Mouse (Mus musculus) heart, embryonic 11.5 days (tissue): ENCODE data around the gene Git1. TPM values are rescaled to one million over a fixed set of nuclear protein-coding genes. Genes with fewer than 3 reads are reported as not detected.

ENCODE experiments used
- ATAC-seq: fragments of 200-750 bp; cut with Nextera tagmentation; replicated peaks from 2 replicates; pipeline ENCODE4 v1.8.0; 2017; ENCODE audit warnings: moderate library complexity; ENCODE audit not compliant: insufficient number of reproducible peaks, low FRiP score, low TSS enrichment
- H3K27ac ChIP-seq: fragments of 300-500 bp; sonication (generic); 2 replicates; pipeline ENCODE4 v1.5.1; 2014; ENCODE audit warnings: mild to moderate bottlenecking, low read depth, low read length
- H3K27me3 ChIP-seq: fragments of 300-500 bp; sonication (generic); 2 replicates; pipeline ENCODE4 v1.6.1; 2014; ENCODE audit warnings: mild to moderate bottlenecking, low read length, mixed read lengths; ENCODE audit not compliant: control insufficient read depth, insufficient read depth
- H3K36me3 ChIP-seq: fragments of 300-500 bp; sonication (generic); 2 replicates; pipeline ENCODE4 v1.6.1; 2014; ENCODE audit warnings: mild to moderate bottlenecking, low read length, moderate library complexity, mixed read lengths; ENCODE audit not compliant: control insufficient read depth, insufficient read depth
- H3K4me1 ChIP-seq: fragments of 300-500 bp; sonication (generic); 2 replicates; pipeline ENCODE4 v1.6.1; 2014; ENCODE audit warnings: low read length; ENCODE audit not compliant: control insufficient read depth, insufficient read depth
- H3K4me2 ChIP-seq: fragments of 300-500 bp; sonication (generic); 2 replicates; pipeline ENCODE4 v1.6.1; 2014; ENCODE audit warnings: mild to moderate bottlenecking, moderate library complexity
- H3K4me3 ChIP-seq: fragments of 300-500 bp; sonication (generic); 2 replicates; pipeline ENCODE4 v1.5.1; 2014; ENCODE audit warnings: low read depth, low read length
- H3K9ac ChIP-seq: fragments of 300-500 bp; sonication (generic); 2 replicates; pipeline ENCODE4 v1.6.1; 2014; ENCODE audit warnings: mild to moderate bottlenecking, low read depth, low read length, moderate library complexity
- H3K9me3 ChIP-seq: fragments of 300-500 bp; sonication (generic); replicated peaks from 2 replicates; pipeline ENCODE4 v1.6.1; 2016; ENCODE audit warnings: low read length; ENCODE audit not compliant: control insufficient read depth
- WGBS: fragments of 180-500 bp; shearing (Covaris S2); extraction: QIAGEN DNeasy Blood & Tissue Kit; methylation state at CpG from one replicate; pipeline ENCODE4 v1.1.7; 2014; ENCODE audit not compliant: insufficient replicate concordance; 5-methylcytosine and 5-hydroxymethylcytosine counted together
- polyA plus RNA-seq: library from polyadenylated mRNA; unstranded; fragments of >200 nt; fragmentation: Nextera tagmentation; extraction: Ambion mirVana; gene quantifications from 2 replicates; pipeline ENCODE4 v1.2.1, GENCODE M21; 2014

Gene Git1
- polyA plus RNA-seq, 1 experiment from 2014 or later, result 15.1 TPM

DNA sequence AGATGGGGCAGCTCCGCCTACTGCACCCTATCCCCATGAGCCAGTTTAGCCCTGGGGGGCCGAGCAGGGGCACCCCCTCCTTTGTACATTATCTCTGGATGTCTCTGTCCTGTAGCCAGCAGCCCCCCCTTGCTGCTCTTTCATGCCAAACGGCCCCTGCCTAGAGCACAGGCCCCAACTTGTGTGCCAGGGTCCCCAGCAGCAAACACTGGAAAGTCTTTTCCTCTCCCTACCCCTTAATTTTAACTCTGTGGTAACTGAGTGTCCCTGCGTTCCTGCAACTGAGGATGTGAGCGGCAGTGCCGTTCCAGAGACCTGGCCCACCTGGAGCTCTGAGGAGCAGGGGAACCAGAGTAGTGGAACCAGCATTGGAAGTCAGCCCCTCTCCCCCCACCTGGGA lies 13.6 kb downstream of the Git1 start:
- Histone ChIP-seq H3K9me3 (no peaks in the 10 kb centered on the region), H3K4me3 (no peak overlapping the region), H3K9ac (no peak overlapping the region), H3K4me2 (no peak overlapping the region), H3K27me3 (no peaks in the 10 kb centered on the region), H3K27ac (no peak overlapping the region), H3K4me1 (peaks cover 13% of the 10 kb centered on the region), H3K36me3 (peaks cover 40% of the 10 kb centered on the region)
- 82% methylated on average over 6 of the region's 6 CpGs for WGBS
- ATAC-seq, result no peak

- Histone ChIP-seq H3K4me2 (peak overlapping the region; percentile 80), H3K4me1 (peaks cover 16% of the 10 kb centered on the region), H3K9ac (peak overlapping the region; percentile 49; the same call in 1 of the 2 replicates), H3K36me3 (peaks cover 37% of the 10 kb centered on the region), H3K27ac (no peak overlapping the region), H3K4me3 (no peak overlapping the region), H3K9me3 (no peaks in the 10 kb centered on the region), H3K27me3 (no peaks in the 10 kb centered on the region)
- 76% methylated on average over 4 of the region's 4 CpGs for WGBS
- ATAC-seq, result no peak
These were observed 14.1 kb downstream of the Git1 start for GRCm38 (mm10) chr11:77507426-77507825.

- ATAC-seq, result peak; percentile 47
- Histone ChIP-seq H3K27ac (peak overlapping the region; percentile 46; the same call in 1 of the 2 replicates), H3K36me3 (peaks cover 28% of the 10 kb centered on the region), H3K4me3 (peak overlapping the region; percentile 28), H3K4me1 (peaks cover 17% of the 10 kb centered on the region), H3K4me2 (peak overlapping the region; percentile 80), H3K9ac (peak overlapping the region; percentile 74), H3K9me3 (no peaks in the 10 kb centered on the region), H3K27me3 (no peaks in the 10 kb centered on the region)
- WGBS, result 16% methylated on average over 49 of the region's 49 CpGs
These were observed 15.0 kb downstream of the Git1 start for GRCm38 (mm10) chr11:77508068-77509021.

GRCm38 (mm10) chr11:77511336-77511735 lies 18.0 kb downstream of the Git1 start:
- no peak overlapping the region for H3K4me2 ChIP-seq
- H3K27ac ChIP-seq, result no peak overlapping the region
- no peaks in the 10 kb centered on the region for H3K9me3 ChIP-seq
- peaks cover 14% of the 10 kb centered on the region for H3K36me3 ChIP-seq
- no peak for ATAC-seq
- no peak overlapping the region for H3K4me3 ChIP-seq
- H3K27me3 ChIP-seq, result peaks cover 10% of the 10 kb centered on the region
- peaks cover 42% of the 10 kb centered on the region for H3K4me1 ChIP-seq
- WGBS, result 83% methylated on average over 5 of the region's 5 CpGs
- no peak overlapping the region for H3K9ac ChIP-seq

DNA sequence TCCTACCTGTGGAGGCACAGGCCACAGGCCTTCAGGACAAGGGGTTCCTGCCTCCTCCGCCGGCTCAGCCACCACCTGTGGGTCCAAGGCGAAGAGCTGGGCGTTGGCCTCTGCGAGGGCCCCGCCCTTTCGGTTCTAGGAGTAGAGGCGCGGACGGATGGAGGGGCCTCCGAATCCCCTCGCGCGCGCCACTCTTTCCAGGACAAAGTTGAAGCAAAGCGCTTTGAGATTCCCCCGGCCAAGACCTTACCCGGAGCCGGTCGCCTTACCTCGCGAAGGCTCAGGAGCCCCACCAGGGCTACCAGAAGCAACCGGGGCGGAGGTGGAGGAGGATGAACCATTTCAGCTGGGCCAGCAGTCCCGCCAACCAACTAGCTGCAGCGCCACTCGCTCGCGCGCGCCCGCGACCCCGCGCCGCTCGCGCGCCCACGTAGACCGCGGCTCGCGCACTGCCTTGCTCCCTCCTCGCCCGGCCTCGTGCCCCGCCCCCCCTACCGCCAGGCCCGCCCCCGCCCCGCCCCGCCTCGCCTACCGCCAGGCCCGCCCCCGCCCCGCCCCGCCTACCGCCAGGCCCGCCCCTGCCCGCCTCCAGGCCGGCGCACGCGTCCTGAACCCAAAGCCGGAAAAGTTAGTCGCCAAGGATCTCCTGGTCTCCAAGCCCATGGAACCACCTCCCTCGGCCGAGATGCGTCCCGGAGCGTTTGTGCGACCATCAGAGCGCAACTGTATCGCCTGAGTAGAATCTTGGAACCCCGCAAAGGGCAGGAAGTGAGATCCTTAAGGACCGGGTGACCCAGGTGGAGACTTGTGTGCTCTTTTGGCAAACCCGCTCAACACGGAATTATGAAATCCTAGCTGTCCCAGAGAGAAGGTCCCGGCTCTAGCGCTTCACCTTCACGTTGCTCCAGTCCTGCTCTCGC lies 19.8 kb downstream of the Git1 start:
- peak; percentile 76 for ATAC-seq
- peak overlapping the region; percentile 73 for H3K4me3 ChIP-seq
- no peaks in the 10 kb centered on the region for H3K9me3 ChIP-seq
- H3K27ac ChIP-seq, result peak overlapping the region; percentile 75
- WGBS, result under 1% methylated on average over 71 of the region's 84 CpGs
- H3K4me2 ChIP-seq, result peak overlapping the region; percentile 98
- peaks cover 39% of the 10 kb centered on the region for H3K4me1 ChIP-seq
- peak overlapping the region; percentile 85 for H3K9ac ChIP-seq
- H3K27me3 ChIP-seq, result peaks cover 21% of the 10 kb centered on the region
- H3K36me3 ChIP-seq, result 0 out of 2 replicates have a peak, but pooled peaks cover 2% of the 10 kb centered on the region

GRCm38 (mm10) chr11:77513811-77514170 lies 20.4 kb downstream of the Git1 start:
- H3K9me3 ChIP-seq, result no peaks in the 10 kb centered on the region
- peak overlapping the region; percentile 73 for H3K4me3 ChIP-seq
- 7% methylated on average over 10 of the region's 10 CpGs for WGBS
- peaks cover 33% of the 10 kb centered on the region for H3K4me1 ChIP-seq
- peak overlapping the region; percentile 72 for H3K9ac ChIP-seq
- H3K27ac ChIP-seq, result peak overlapping the region; percentile 13
- 0 out of 2 replicates have a peak, but pooled peaks cover 2% of the 10 kb centered on the region for H3K36me3 ChIP-seq
- peaks cover 21% of the 10 kb centered on the region for H3K27me3 ChIP-seq
- ATAC-seq, result no peak
- H3K4me2 ChIP-seq, result peak overlapping the region; percentile 98

- no peaks in the 10 kb centered on the region for H3K9me3 ChIP-seq
- peak overlapping the region; percentile 72 for H3K9ac ChIP-seq
- H3K4me1 ChIP-seq, result peaks cover 30% of the 10 kb centered on the region
- 3% methylated on average over 19 of the region's 19 CpGs for WGBS
- peak overlapping the region; percentile 59 for H3K27ac ChIP-seq
- no peaks in the 10 kb centered on the region for H3K36me3 ChIP-seq
- peaks cover 21% of the 10 kb centered on the region for H3K27me3 ChIP-seq
- peak overlapping the region; percentile 98 for H3K4me2 ChIP-seq
- ATAC-seq, result 0 out of 2 replicates have a peak, but pooled peaks have one; percentile 39
- peak overlapping the region; percentile 73 for H3K4me3 ChIP-seq
These were observed 21.0 kb downstream of the Git1 start for GRCm38 (mm10) chr11:77514281-77514831.
